Mouse (Mus musculus): ENCODE data around the gene Calcb.

Calcb gene

DNA sequence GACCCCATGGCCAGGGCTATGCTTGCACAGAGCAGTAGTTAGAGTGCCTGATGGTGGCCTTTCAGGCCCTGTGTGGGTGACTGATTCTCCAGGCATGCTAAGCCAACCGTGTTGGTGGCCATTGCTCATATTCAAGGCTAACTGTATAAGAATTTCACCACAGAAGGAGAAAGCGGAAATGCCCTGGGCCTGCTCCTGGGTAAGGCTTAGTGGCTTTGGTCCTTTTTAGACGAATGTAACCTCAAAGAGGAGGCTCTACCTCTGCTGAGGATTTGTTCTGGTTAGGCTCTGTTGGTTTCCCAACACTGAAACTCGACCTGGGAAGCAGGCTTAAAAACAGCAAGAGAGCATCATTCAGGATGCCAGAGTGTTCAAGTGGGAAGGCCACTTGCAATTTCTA is 29.8 kb downstream of the Calcb start:
- no peak for ATAC-seq (ENCODE audit: insufficient number of reproducible peaks, low FRiP score, low TSS enrichment)

DNA sequence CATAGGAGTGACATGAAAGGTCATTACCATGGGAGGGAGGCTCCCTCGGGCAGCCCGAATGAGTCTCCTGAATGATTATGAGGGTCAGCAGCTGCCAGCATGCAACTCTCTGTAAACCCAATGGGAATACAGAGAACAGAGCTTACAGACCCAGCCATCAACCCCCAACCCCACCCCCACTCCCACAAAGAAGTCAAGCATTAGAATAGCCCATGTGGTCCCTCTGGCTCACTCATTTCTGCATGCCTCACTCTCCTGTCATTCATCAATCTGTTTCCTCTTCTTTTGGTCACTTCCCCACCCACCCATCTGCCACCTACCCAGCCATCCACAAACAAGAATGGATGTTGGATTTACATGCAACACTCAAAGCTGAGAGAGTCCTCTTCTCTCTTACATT is 35.0 kb downstream of the Calcb start:
- no peak for ATAC-seq (ENCODE audit: insufficient number of reproducible peaks, low FRiP score, low TSS enrichment)

DNA sequence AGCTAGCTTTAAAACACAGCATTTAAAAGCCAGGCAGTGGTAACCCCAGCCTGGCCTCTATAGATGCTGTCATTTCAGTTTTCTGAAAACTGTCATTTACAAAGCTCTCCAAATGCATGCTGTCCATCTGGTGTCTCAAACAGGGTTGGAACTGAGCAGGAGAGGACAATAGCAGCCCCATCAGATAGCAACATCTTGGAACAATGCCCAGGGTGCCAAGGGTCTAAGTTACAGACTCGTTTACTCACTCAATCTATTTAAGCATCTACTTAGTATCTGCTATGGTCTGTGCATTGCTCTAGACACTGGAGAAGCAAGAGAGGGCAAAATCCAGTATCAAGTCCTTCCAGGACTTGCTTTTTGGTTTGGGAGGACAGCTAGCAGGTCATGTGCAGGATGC is 35.8 kb downstream of the Calcb start:
- no peak for ATAC-seq (ENCODE audit: insufficient number of reproducible peaks, low FRiP score, low TSS enrichment)

DNA sequence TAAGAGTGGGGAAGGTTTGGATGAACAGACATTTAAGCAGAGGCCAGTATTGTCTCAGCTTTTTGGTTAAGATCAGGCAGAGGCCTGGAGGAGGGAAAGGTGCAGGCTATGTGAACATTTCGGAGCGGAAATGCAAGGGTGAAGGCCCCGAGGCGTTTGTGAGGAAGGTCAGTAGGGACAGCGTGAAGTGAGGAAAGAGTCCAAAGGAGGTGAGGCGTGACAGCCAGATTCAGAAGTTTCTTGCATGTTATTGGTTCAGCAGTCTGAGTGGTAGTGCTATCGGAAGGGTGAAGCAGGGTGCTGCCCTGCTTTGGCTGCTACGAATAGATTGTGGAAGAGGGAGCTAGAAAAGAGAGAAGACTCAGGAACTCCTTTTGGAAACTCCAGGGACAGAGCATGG is 36.2 kb downstream of the Calcb start:
- no peak for ATAC-seq (ENCODE audit: insufficient number of reproducible peaks, low FRiP score, low TSS enrichment)

DNA sequence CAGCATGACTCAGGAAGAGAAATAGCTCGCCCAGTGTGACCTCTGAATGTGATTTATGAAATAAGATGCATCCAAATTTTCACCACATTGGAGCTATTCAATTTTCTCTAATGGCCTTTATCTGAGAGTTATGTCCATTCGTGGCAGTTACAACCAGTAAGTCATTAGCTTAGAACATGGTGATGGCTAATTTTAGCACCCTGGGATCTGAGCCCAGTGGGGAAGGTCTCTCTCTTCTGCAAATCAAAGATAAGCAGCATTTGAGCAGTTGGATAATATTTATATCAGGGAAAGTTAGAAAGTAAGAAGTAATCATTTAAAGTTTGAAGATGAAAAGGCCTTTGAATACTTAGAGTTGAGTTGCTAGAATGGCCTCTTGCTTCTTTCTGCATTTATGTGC is 44.2 kb downstream of the Calcb start:
- no peak for ATAC-seq (ENCODE audit: insufficient number of reproducible peaks, low FRiP score, low TSS enrichment)

DNA sequence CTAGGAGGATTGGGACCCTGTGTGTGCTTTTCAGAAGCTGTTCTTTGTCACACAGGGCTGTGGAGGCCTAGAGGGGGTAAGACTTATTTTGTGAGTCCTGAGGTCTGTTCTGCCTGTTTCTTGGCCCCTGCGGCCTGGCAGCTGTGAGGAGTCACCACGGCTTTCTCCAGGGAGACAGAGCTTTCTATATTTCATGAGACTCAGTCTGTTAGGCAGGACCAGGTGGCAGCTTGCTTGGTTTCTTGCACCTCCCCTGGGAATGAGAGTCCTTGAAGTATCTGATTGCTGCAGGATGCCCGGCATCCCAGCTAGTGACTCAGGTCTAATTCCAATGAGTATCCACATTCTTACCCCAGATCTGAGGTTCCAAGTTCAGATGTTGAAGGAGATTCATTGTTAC is 46.8 kb downstream of the Calcb start:
- no peak for ATAC-seq (ENCODE audit: insufficient number of reproducible peaks, low FRiP score, low TSS enrichment)

DNA sequence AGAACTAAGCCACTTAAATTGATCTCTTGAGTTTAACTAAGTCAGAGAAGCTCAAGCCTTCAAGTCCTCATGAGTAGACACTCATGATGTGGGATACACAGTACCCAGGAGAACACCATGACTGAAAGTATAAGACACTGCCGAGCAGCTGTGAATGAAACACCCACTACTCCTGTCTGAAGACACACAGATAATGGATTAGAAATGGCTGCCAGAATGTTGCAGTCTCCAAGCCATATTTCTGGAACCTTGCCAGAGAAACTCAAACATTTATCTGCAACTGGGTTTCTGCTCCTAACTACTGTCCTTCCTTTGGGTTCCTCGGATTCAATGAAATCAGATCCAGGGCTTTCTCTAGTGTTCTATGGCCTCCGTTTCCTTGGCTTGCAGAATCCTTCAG is 48.1 kb downstream of the Calcb start:
- ATAC-seq (ENCODE audit: insufficient number of reproducible peaks, low FRiP score, low TSS enrichment), result no peak

DNA sequence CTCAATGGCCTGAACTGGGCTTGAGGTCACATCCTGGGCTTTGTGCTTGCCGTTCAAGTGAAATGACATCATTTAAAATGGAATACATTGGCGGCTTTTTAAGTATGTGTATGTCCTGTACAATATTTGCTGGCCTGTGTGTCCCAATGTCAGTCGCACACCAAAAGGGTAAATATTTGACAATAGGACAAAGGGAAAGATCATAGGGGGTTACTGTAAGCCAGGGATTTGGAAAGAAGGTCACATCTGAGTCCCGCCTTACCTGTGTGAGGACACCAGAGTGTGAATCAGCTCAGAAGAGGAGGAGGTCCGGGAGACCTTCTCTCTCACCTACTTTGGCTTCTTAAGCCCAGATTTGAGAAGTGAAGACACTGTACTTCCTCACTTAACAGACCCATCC is 50.1 kb downstream of the Calcb start:
- ATAC-seq (ENCODE audit: insufficient number of reproducible peaks, low FRiP score, low TSS enrichment), result no peak

DNA sequence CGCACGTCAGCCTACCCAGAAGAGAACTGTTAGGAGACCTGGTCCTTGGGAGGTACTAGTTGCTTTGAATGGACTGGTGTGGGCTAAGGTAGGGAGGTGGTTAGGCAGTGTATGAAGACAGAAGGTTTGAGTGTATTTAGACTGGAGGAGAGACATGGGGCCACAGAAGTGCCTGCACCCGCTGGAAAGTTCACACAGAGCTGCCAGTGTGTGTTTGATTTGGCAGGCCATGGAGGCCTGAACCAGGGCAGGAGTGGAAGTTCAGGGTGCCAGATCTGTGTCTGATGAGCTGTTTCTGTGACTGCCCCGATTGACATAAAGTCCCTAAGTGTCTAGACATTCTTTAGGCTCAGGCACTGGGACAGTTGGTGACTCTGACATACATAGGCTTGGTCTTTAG is 50.6 kb downstream of the Calcb start:
- no peak for ATAC-seq (ENCODE audit: insufficient number of reproducible peaks, low FRiP score, low TSS enrichment)

DNA sequence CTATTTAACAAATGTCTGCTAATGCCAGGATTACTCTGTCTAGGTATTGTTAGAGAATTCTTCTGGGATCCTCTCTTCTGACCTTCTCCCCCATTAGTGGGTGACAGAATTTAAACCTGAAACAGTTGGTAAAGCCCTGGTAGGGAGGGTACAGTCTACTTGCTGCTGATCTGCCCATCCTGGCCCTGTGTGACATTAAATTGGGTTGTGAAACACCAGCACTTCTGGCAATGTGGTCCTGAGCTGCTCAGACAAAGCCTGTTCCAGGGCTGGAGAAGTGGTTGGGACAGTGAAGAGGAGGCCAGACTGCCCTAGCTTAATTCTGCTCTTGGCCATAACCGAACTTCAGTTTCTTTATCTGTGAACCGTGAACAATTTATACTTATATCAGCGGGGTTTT is 52.1 kb downstream of the Calcb start:
- ATAC-seq (ENCODE audit: insufficient number of reproducible peaks, low FRiP score, low TSS enrichment), result no peak

DNA sequence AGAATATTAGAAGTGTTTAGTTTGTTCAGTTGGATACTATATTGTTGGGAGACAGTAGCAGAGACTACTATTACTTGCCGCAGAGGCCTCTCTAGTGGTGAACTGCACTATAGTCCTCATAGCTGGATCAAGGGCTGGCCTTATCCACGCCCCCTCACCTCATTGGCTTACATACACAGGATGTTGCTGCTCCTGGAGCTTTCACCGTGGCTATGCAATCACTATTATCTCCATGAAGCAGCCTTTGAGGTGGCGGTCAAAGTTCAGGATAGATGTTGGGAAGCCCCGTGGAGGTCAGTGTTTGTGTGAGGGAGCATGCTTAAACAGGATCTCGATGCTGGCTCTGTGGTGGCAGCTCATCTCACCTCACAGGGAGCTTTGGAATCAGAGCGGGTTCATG is 53.4 kb downstream of the Calcb start:
- ATAC-seq (ENCODE audit: insufficient number of reproducible peaks, low FRiP score, low TSS enrichment), result no peak

All from cerebellum, adult (tissue).